8 mouse cellular contexts compared by ENCODE assay signal in the genomic region with DNA sequence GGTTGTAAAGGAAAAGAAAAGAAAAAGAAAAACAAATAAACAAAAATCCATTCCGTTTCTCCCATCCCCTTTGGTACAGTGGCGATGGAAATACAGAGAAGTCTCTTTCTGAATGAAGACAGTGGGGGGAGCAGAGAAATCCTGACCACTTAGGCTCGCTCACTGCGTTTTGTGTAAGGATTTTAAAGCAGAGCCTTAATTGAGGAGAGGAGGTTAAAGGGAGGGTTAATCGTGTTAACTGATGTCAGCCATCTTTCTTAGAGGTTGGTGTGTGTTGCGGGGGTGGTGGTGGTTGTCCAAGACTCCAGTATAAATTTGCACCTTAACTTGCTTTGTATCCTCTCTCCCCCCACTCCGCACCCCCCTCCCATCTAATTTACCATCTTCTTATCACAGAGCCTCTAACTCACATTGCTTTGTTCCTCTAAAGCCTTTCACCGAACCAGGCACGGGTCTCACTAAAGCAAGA. TPM values are rescaled to one million over a fixed set of nuclear protein-coding genes. Genes with fewer than 3 reads are reported as not detected.
DNase-seq lines count a peak whose midpoint lies in the region; ATAC-seq and TF ChIP-seq lines count a peak whose summit lies in the region.

No protein-coding gene starts in this region.

- H3K27me3 ChIP-seq in heart, adult 2 months (ENCODE audit: control insufficient read depth, insufficient read depth, low read length) = no peaks in the 10 kb centered on the region
- no peaks in the 10 kb centered on the region for H3K27me3 ChIP-seq in hindbrain, embryonic 14.5 days (ENCODE audit: control insufficient read depth, insufficient read depth, low read length)

- no peaks in the 10 kb centered on the region for H3K9me3 ChIP-seq in hindbrain, embryonic 14.5 days (ENCODE audit: control insufficient read depth, low read length)

- peak overlapping the region; percentile 82 for H3K4me3 ChIP-seq in heart, adult 2 months
- peak overlapping the region; percentile 90 for H3K4me3 ChIP-seq in bone marrow macrophage, adult 2 months (ENCODE audit: insufficient read depth, low read length)
- H3K4me3 ChIP-seq in hindbrain, embryonic 14.5 days (replicated peaks; ENCODE audit: low read length) = peak overlapping the region; percentile 72

- peaks cover 13% of the 10 kb centered on the region for H3K4me1 ChIP-seq in heart, adult 2 months (ENCODE audit: control insufficient read depth, insufficient read depth, low read length)
- H3K4me1 ChIP-seq in bone marrow macrophage, adult 2 months (ENCODE audit: control insufficient read depth, insufficient read depth, low read length) = peaks cover 5% of the 10 kb centered on the region
- H3K4me1 ChIP-seq in hindbrain, embryonic 14.5 days (replicated peaks; ENCODE audit: control insufficient read depth, insufficient read depth, low read length) = peaks cover 17% of the 10 kb centered on the region

- H3K9ac ChIP-seq in heart, adult 2 months (ENCODE audit: low read depth, low read length) = peak overlapping the region; percentile 66
- H3K9ac ChIP-seq in hindbrain, embryonic 14.5 days = 0 out of 2 replicates have a peak overlapping the region, but pooled peaks have one; percentile 34

- H3K79me2 ChIP-seq in heart, adult 2 months (replicated peaks; ENCODE audit: control insufficient read depth, insufficient read depth, low read length) = peaks cover 3% of the 10 kb centered on the region; the same call in 1 of the 2 replicates

- intact Hi-C loops in heart, adult 2 months (cut with DNase I) = loop anchor here (1.0 to 5.0 kb wide), 2 partner anchors 10 to 74 kb away; a partner anchor contains a TSS

- TF ChIP-seq POLR2A in heart, adult 2 months (IDR thresholded peaks at IDR 0.05; ENCODE audit: insufficient read depth, low read depth, low read length) = no peak
- no peak for TF ChIP-seq POLR2A in bone marrow macrophage, adult 2 months (IDR thresholded peaks at IDR 0.05; ENCODE audit: borderline replicate concordance, low read depth, low read length)

- H3K36me3 ChIP-seq in heart, adult 2 months (ENCODE audit: control insufficient read depth, insufficient read depth, low read length) = peaks cover 37% of the 10 kb centered on the region
- H3K36me3 ChIP-seq in hindbrain, embryonic 14.5 days (replicated peaks; ENCODE audit: control insufficient read depth, insufficient read depth) = peaks cover 12% of the 10 kb centered on the region

- 23% methylated on average over 9 of the region's 9 CpGs for WGBS in heart, adult 2 months
- 60% methylated on average over 9 of the region's 9 CpGs for WGBS in hindbrain, embryonic 14.5 days

- H3K27ac ChIP-seq in heart, adult 2 months = peak overlapping the region; percentile 93
- H3K27ac ChIP-seq in bone marrow macrophage, adult 2 months (ENCODE audit: insufficient read depth, low read depth, low read length) = no peak overlapping the region
- no peak overlapping the region; the same call in 1 of the 2 replicates for H3K27ac ChIP-seq in hindbrain, embryonic 14.5 days

- no peak for DNase-seq in heart, adult 2 months
- DNase-seq in heart, adult 18-20 months = no peak
- no peak for DNase-seq in hindbrain, embryonic 14.5 days (ENCODE audit: low spot score)
- no peak for DNase-seq in adrenal gland, postnatal 14 days
- DNase-seq in adrenal gland, postnatal 36 days = no peak

- peak overlapping the region; percentile 75 for H3K4me2 ChIP-seq in hindbrain, embryonic 14.5 days (replicated peaks)

- ATAC-seq in hindbrain, embryonic 14.5 days (ENCODE audit: low FRiP score) = no peak
- peak; percentile 40 for ATAC-seq in megakaryocyte-erythroid progenitor cell, adult 5-6 weeks (replicated peaks; ENCODE audit: low FRiP score, low TSS enrichment, poor library complexity, severe bottlenecking)
- ATAC-seq in activated CD4-positive, CD25-positive, alpha-beta regulatory T cell, adult 4 months = no peak

- no peak for TF ChIP-seq EP300 in heart, adult 2 months (IDR thresholded peaks at IDR 0.05; ENCODE audit: insufficient read depth, low read depth, low read length)

- TF ChIP-seq CTCF in heart, adult 2 months (IDR thresholded peaks at IDR 0.05) = no peak
- no peak for TF ChIP-seq CTCF in bone marrow macrophage, adult 2 months (IDR thresholded peaks at IDR 0.05; ENCODE audit: low read depth, low read length)

RNA-seq across cellular contexts. Expression of a gene that starts 1.0 kb away (rescaled TPM):
- 10 to 100 TPM; 15.6 to 18.0 TPM for total RNA-seq in heart, adult 2 months (2021)
- 16.1 and 16.5 TPM in 2 replicates for polyA plus RNA-seq in heart, adult 2 months (2012; rRNA removed)
- total RNA-seq in heart, adult 18-20 months (2021) = 10 to 100 TPM; 16.3 to 18.5 TPM
- polyA plus RNA-seq in bone marrow macrophage, adult 2 months (2012; ENCODE audit: insufficient read depth, insufficient read length, missing spikeins) = 7.7 and 8.4 TPM in 2 replicates
- polyA plus RNA-seq in hindbrain, embryonic 14.5 days (2014; fragmentation: Nextera tagmentation; extraction: Ambion mirVana) = 6.5 and 6.6 TPM in 2 replicates
- 10.6 and 23.9 TPM in 2 replicates for total RNA-seq in megakaryocyte-erythroid progenitor cell, adult 5-6 weeks (2014; fragmentation: Nextera tagmentation)
- 4.7 and 9.6 TPM in 2 replicates for total RNA-seq in megakaryocyte-erythroid progenitor cell, adult 5-6 weeks (2017)
- 22.6 and 29.8 TPM in 2 replicates for total RNA-seq in adrenal gland, postnatal 14 days (2021)
- total RNA-seq in adrenal gland, postnatal 36 days (2021) = 10 to 100 TPM; 28.3 to 31.6 TPM
- polyA plus RNA-seq in activated CD4-positive, CD25-positive, alpha-beta regulatory T cell, adult 4 months (2017; shearing (Covaris generic)) = 1 to 10 TPM; 2.6 to 2.8 TPM

RNA-seq across cellular contexts. Expression of a gene that starts 10.7 kb away (rescaled TPM):
- total RNA-seq in heart, adult 2 months (2021) = 10 to 100 TPM in 1 of 2 experiments, 1 to 10 TPM in 1; 7.8 to 10.5 TPM
- 0.64 and 2.4 TPM in 2 replicates for polyA plus RNA-seq in heart, adult 2 months (2012; rRNA removed)
- total RNA-seq in heart, adult 18-20 months (2021) = 1 to 10 TPM; 4.4 to 8.6 TPM
- polyA plus RNA-seq in bone marrow macrophage, adult 2 months (2012; ENCODE audit: insufficient read depth, insufficient read length, missing spikeins) = not detected in 2 replicates
- polyA plus RNA-seq in hindbrain, embryonic 14.5 days (2014; fragmentation: Nextera tagmentation; extraction: Ambion mirVana) = 2.2 and 4.7 TPM in 2 replicates
- total RNA-seq in megakaryocyte-erythroid progenitor cell, adult 5-6 weeks (2014; fragmentation: Nextera tagmentation) = 7.8 and 12.5 TPM in 2 replicates
- not detected in 2 replicates for total RNA-seq in megakaryocyte-erythroid progenitor cell, adult 5-6 weeks (2017)
- total RNA-seq in adrenal gland, postnatal 14 days (2021) = 7.0 and 14.0 TPM in 2 replicates
- total RNA-seq in adrenal gland, postnatal 36 days (2021) = 10 to 100 TPM in 1 of 2 experiments, 1 to 10 TPM in 1; 9.9 to 12.9 TPM
- under 1 TPM in 1 of 2 experiments, not detected in 1; 0.60 TPM for polyA plus RNA-seq in activated CD4-positive, CD25-positive, alpha-beta regulatory T cell, adult 4 months (2017; shearing (Covaris generic))

RNA-seq across cellular contexts. Expression of a gene that starts 10.8 kb away (rescaled TPM):
- 10 to 100 TPM; 34.8 TPM for total RNA-seq in heart, adult 2 months (2021)
- polyA plus RNA-seq in heart, adult 2 months (2012; rRNA removed) = 6.8 and 14.0 TPM in 2 replicates
- total RNA-seq in heart, adult 18-20 months (2021) = 10 to 100 TPM; 31.0 to 34.9 TPM
- polyA plus RNA-seq in bone marrow macrophage, adult 2 months (2012; ENCODE audit: insufficient read depth, insufficient read length, missing spikeins) = 0.89 and 0.95 TPM in 2 replicates
- 8.7 and 9.1 TPM in 2 replicates for polyA plus RNA-seq in hindbrain, embryonic 14.5 days (2014; fragmentation: Nextera tagmentation; extraction: Ambion mirVana)
- total RNA-seq in megakaryocyte-erythroid progenitor cell, adult 5-6 weeks (2014; fragmentation: Nextera tagmentation) = 0.12 TPM in 1 of 2 replicates, not detected in the other
- 0.23 TPM in 1 of 2 replicates, not detected in the other for total RNA-seq in megakaryocyte-erythroid progenitor cell, adult 5-6 weeks (2017)
- 49.7 and 50.3 TPM in 2 replicates for total RNA-seq in adrenal gland, postnatal 14 days (2021)
- total RNA-seq in adrenal gland, postnatal 36 days (2021) = 10 to 100 TPM; 30.2 to 31.9 TPM
- under 1 TPM; 0.68 to 0.87 TPM for polyA plus RNA-seq in activated CD4-positive, CD25-positive, alpha-beta regulatory T cell, adult 4 months (2017; shearing (Covaris generic))

Comparison
In these comparisons a context has a peak if more than half of its experiments do, and no peak if none do; other contexts are left out.
1. RNA of a gene that starts 10.8 kb away (total RNA-seq): 49.7 to 50.3 TPM in adrenal gland, postnatal 14 days, 31.0 to 34.9 TPM in heart, adult 18-20 months, 34.8 TPM in heart, adult 2 months and 30.2 to 31.9 TPM in adrenal gland, postnatal 36 days; 0.12 to 0.23 TPM in megakaryocyte-erythroid progenitor cell, adult 5-6 weeks; every median in the first group is over 10 times any median in the second.
2. Peak in every context shown above with its lines, with median percentiles within 50 percentile points of each other: H3K4me3 ChIP-seq.